Mouse (Mus musculus) stomach, embryonic 16.5 days (tissue): ENCODE data around the gene Mrpl49. TPM values are rescaled to one million over a fixed set of nuclear protein-coding genes. Genes with fewer than 3 reads are reported as not detected.

Experiments
- ATAC-seq: fragments of 200-750 bp; cut with Nextera tagmentation; 2 replicates; pipeline ENCODE4 v1.8.0; 2017; ENCODE audit warnings: moderate number of reproducible peaks, moderate TSS enrichment; ENCODE audit not compliant: insufficient read depth, low FRiP score
- H3K27ac ChIP-seq: fragments of 300-500 bp; sonication (generic); 2 replicates; pipeline ENCODE4 v1.5.1; 2014; ENCODE audit warnings: low read length
- H3K27me3 ChIP-seq: fragments of 300-500 bp; sonication (generic); 2 replicates; pipeline ENCODE4 v1.6.1; 2014; ENCODE audit warnings: low read length, control low read depth, mixed read lengths; ENCODE audit not compliant: control insufficient read depth, insufficient read depth
- H3K36me3 ChIP-seq: fragments of 300-500 bp; sonication (generic); 2 replicates; pipeline ENCODE4 v1.6.1; 2014; ENCODE audit warnings: low read length; ENCODE audit not compliant: control insufficient read depth, insufficient read depth
- H3K4me1 ChIP-seq: fragments of 300-500 bp; sonication (generic); 2 replicates; pipeline ENCODE4 v1.6.1; 2014; ENCODE audit warnings: low read length, control low read depth, mixed read lengths; ENCODE audit not compliant: control insufficient read depth, insufficient read depth
- H3K4me2 ChIP-seq: fragments of 300-500 bp; sonication (generic); 2 replicates; pipeline ENCODE4 v1.6.1; 2014; ENCODE audit warnings: low read depth, low read length, mixed read lengths
- H3K4me3 ChIP-seq: fragments of 300-500 bp; sonication (generic); replicated peaks from 2 replicates; pipeline ENCODE4 v1.5.1; 2014; ENCODE audit warnings: mild to moderate bottlenecking, low read length
- H3K9ac ChIP-seq: fragments of 300-500 bp; sonication (generic); 2 replicates; pipeline ENCODE4 v1.6.1; 2014; ENCODE audit warnings: low read length
- H3K9me3 ChIP-seq: fragments of 300-500 bp; sonication (generic); replicated peaks from 2 replicates; pipeline ENCODE4 v1.6.1; 2016; ENCODE audit warnings: low read length, control low read depth; ENCODE audit not compliant: control insufficient read depth
- WGBS: fragments of 180-500 bp; shearing (Covaris S2); extraction: QIAGEN DNeasy Blood & Tissue Kit; methylation state at CpG from one replicate; pipeline ENCODE4 v1.1.7; 2014; 5-methylcytosine and 5-hydroxymethylcytosine counted together
- polyA plus RNA-seq: library from polyadenylated mRNA; unstranded; fragments of >200 nt; fragmentation: Nextera tagmentation; extraction: Ambion mirVana; gene quantifications from 2 replicates; pipeline ENCODE4 v1.2.1, GENCODE M21; 2015

The Mrpl49 gene
- 63.2 and 65.9 TPM in 2 replicates for polyA plus RNA-seq

DNA sequence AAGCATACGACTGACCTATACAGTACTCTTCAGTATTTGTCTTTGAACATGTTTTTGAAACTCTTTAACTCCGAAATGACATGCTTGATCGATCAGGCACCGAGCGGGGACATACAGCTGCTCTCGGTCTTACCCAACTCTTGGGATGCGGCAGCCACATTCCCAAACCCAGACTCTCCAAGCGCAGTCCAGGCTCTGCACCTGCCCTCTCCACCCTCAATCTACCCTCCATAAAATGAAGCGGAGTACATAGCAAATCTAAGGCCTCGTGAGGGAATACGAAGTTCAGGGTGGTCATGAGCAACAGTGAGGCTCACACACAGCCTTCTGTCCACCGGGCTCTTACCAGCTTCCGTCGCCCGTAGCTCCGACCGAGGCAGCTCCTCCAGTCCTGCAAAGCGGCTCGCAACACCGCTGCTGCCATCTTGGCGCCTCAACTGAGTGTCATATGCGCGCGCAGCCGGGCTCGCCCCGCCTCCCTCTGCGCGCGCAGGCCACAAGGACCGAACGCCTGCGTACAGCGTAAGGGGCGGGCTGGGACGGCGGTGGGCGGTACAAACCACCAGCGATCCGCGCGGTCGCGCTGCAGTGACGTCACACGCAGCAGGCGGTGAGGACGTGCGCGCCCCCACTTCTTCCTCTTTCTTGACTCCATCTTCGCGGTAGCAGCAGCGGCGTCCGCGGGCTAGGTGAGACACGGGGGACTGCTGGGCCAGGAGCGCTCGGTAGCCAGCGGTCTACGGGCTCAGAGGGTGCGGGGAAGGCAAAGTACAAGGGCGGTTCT is at the start of gene Mrpl49, which contains the start of gene Fau:
Mrpl49 (minus strand) TSS at position 473 of the 784 bp plus-strand sequence.
Fau (plus strand) TSS at position 532 of the 784 bp plus-strand sequence.
- Histone ChIP-seq H3K4me2 (peak within 1 kb of the TSS; percentile 85), H3K9me3 (no peaks in the 10 kb centered on the region), H3K4me3 (peak within 1 kb of the TSS; percentile 83), H3K4me1 (peaks cover 24% of the 10 kb centered on the region), H3K27ac (peak within 1 kb of the TSS; percentile 74), H3K27me3 (no peaks in the 10 kb centered on the region), H3K9ac (peak within 1 kb of the TSS; percentile 93), H3K36me3 (peaks cover 21% of the 10 kb centered on the region)
- under 1% methylated on average over 60 of the region's 63 CpGs for WGBS
- ATAC-seq, result peak; percentile 93

DNA sequence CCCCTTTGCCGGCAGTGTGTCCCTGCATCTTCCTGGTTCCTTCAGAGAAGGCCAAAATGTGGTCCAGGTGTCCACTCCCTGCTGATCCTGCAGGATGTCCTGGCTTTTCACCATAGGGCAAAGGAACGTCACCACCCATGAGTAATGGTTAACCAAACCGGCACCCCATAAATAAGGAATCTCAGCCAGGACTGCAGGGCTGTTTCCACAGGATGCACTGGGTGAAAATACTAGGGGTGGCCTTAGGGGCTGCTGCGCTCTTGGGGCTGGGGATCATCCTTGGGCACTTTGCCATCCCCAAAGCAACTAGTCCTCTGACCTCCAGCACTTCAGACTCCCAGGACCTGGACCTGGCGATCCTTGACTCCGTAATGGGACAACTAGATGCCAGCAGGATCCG is 48.0 kb upstream of the Mrpl49 start, which contains the start of gene Naaladl1:
Naaladl1 (plus strand) TSS at position 197 of the 400 bp plus-strand sequence.
- no peak within 1 kb of the TSS for H3K4me3 ChIP-seq
- H3K4me2 ChIP-seq, result no peak within 1 kb of the TSS

DNA sequence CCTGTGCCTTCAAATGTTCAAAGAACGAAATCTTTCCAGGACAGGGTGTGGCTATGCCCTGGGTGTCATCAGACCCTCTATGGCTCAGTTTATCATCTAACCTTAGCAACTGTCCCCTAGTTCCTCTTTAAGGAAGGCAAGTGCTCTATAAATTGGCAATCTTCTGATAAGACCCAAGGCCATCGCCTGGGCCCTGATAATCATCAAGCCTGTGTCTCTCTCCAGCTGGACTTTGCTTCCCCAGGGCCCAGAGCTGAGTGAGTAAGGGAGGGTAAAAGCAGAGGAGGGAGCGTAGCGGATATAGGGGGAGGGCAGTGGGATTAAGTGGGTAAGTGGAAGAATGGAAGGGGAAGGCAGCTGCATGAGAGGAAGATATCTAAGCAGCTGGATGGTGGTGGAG is 46.9 kb upstream of the Mrpl49 start:
- H3K9me3 ChIP-seq, result no peaks in the 10 kb centered on the region
- H3K4me1 ChIP-seq, result no peaks in the 10 kb centered on the region
- H3K4me2 ChIP-seq, result no peak overlapping the region
- no peaks in the 10 kb centered on the region for H3K36me3 ChIP-seq
- no peak overlapping the region for H3K4me3 ChIP-seq
- no peak for ATAC-seq
- H3K9ac ChIP-seq, result 0 out of 2 replicates have a peak overlapping the region, but pooled peaks have one; percentile 3
- 67% methylated on average over 4 of the region's 4 CpGs for WGBS
- no peaks in the 10 kb centered on the region for H3K27me3 ChIP-seq
- H3K27ac ChIP-seq, result no peak overlapping the region

More for the DNA sequence above, 48.0 kb upstream of the Mrpl49 start, which contains the start of gene Naaladl1:
- Histone ChIP-seq H3K9me3 (no peaks in the 10 kb centered on the region), H3K4me1 (no peaks in the 10 kb centered on the region), H3K27ac (no peak within 1 kb of the TSS), H3K9ac (0 out of 2 replicates have a peak within 1 kb of the TSS, but pooled peaks have one; percentile 3), H3K36me3 (no peaks in the 10 kb centered on the region), H3K27me3 (no peaks in the 10 kb centered on the region)
- ATAC-seq, result no peak
- 80% methylated on average over 7 of the region's 7 CpGs for WGBS

DNA sequence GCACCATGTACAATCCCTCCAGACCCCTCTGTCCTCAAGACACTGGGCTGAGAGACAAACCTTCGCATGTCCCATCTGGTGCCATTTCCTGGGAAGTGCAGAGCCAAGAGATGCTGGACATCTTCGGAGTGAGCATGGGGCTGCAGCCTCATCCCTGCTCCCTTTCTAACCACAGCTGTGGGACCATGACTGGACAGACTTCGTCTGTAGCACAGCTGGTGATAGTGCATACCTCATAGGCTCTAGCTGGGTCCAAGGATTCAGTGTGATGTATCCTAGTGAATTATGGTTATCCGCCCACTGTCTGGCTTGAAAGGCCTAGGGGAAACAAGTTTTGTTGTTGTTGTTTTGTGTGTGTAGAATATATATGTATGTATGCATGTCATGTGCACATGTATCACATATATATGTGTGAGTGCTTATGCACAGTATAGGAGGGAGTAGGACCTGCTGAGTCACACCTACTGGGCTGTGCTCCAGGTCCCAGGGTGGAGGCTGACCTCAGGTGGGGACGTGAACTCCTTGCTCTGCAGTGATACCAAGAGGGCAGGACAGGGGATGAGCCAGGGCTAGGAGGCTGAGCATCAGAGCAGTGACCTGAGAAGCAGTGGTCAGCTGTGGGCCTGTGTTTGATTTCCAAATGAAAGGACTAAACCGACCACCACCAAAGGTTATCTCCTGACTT is 44.7 kb upstream of the Mrpl49 start:
- no peaks in the 10 kb centered on the region for H3K4me1 ChIP-seq
- WGBS, result 73% methylated on average over 6 of the region's 6 CpGs
- no peaks in the 10 kb centered on the region for H3K9me3 ChIP-seq
- no peak overlapping the region for H3K4me3 ChIP-seq
- H3K36me3 ChIP-seq, result no peaks in the 10 kb centered on the region
- no peak overlapping the region for H3K4me2 ChIP-seq
- peak; percentile 32; the same call in 1 of the 2 replicates for ATAC-seq
- no peaks in the 10 kb centered on the region for H3K27me3 ChIP-seq
- H3K27ac ChIP-seq, result no peak overlapping the region
- H3K9ac ChIP-seq, result no peak overlapping the region

DNA sequence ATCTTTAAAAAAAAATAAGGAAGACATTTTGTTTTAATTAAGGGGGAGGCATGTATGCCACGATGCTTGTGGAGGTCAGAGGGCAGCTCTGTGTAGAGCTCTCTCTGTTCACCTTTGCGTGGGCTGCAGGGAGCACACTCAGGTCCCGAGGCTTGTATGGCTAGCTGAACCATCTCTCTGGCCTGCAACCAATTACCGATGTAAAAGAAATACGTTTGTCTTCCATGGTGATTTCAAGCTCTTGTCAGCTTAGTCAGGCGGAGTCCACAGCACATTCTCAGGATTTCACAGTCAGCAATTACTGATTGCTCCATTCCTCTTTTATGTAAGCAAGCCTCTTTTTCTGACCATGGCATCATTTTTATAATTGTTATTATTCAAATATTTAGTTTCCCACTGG is 43.6 kb upstream of the Mrpl49 start:
- Histone ChIP-seq H3K4me3 (no peak overlapping the region), H3K27ac (no peak overlapping the region), H3K27me3 (no peaks in the 10 kb centered on the region), H3K4me2 (no peak overlapping the region), H3K9ac (no peak overlapping the region), H3K4me1 (no peaks in the 10 kb centered on the region), H3K9me3 (no peaks in the 10 kb centered on the region), H3K36me3 (no peaks in the 10 kb centered on the region)
- 53% methylated on average over 6 of the region's 6 CpGs for WGBS
- ATAC-seq, result no peak

DNA sequence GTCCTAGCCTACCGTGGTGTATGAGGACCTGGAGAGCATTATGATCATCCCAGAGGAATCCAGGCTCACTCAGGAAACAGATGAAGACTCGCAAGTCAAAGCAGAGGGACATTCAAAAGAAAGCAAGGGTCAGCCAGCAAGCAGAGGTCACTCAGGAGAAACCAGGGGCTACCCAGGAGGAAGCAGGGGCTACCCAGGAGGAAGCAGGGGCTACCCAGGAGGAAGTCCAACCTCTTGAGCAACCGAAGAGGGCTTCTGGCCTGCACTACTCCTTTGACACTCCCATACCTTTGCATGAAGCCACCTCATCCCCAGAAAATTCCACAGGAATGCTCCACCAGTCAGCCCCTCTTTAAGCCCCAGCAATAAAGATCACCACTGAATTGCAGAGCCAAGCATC is 40.3 kb upstream of the Mrpl49 start:
- ATAC-seq, result no peak
- WGBS, result 88% methylated on average over 3 of the region's 3 CpGs
- H3K36me3 ChIP-seq, result no peaks in the 10 kb centered on the region
- no peak overlapping the region for H3K4me2 ChIP-seq
- H3K4me1 ChIP-seq, result no peaks in the 10 kb centered on the region
- H3K27me3 ChIP-seq, result no peaks in the 10 kb centered on the region
- no peaks in the 10 kb centered on the region for H3K9me3 ChIP-seq
- no peak overlapping the region for H3K27ac ChIP-seq
- H3K4me3 ChIP-seq, result no peak overlapping the region
- H3K9ac ChIP-seq, result no peak overlapping the region

DNA sequence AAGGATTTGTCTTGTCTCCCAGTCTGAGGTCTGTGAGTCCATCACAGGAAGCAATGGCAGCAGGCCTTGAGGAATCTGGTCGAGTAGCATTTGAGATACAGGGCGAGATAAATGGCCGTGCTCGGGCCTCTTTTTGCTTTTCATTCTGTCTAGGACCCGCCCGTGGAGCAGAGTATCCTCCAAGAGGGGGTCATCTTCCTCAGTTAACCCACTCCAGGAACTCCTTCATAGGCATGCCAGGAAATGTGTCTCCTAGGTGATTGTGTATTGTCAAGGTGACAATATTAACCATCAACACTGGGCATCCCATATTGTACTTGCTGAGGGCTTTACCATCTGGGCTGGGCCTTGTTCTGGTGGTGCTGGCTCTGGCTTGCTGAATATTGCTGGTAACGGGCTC is 36.5 kb upstream of the Mrpl49 start, which contains the start of gene AC131692.1:
AC131692.1 (plus strand) TSS at position 301 of the 400 bp plus-strand sequence.
- Histone ChIP-seq H3K4me1 (no peaks in the 10 kb centered on the region), H3K27ac (no peak within 1 kb of the TSS), H3K4me3 (no peak within 1 kb of the TSS), H3K4me2 (no peak within 1 kb of the TSS), H3K36me3 (no peaks in the 10 kb centered on the region), H3K27me3 (no peaks in the 10 kb centered on the region), H3K9ac (no peak within 1 kb of the TSS), H3K9me3 (no peaks in the 10 kb centered on the region)
- 87% methylated on average over 7 of the region's 7 CpGs for WGBS
- no peak for ATAC-seq

DNA sequence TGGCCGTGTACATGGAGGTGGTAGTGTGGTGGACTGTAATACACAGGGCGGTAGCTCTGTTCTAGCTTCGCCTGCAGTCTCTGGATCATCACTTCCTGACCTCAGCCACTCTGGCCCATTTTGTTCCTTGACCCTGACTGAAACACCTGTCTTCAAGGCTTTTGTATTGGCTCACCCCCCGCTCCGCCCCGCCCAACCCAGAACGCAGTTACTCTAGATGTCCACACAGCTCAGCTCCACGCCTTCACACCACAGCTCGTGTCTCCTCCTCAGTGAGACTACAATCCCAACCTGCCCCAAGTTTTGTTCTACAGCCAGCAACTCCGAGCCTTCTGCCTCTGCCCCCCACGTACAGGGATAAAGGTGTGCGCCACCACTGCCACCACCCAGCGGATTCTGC is 31.3 kb upstream of the Mrpl49 start:
- Histone ChIP-seq H3K9ac (no peak overlapping the region), H3K9me3 (no peaks in the 10 kb centered on the region), H3K27ac (no peak overlapping the region), H3K4me3 (no peak overlapping the region), H3K4me2 (no peak overlapping the region), H3K4me1 (peaks cover 10% of the 10 kb centered on the region), H3K27me3 (no peaks in the 10 kb centered on the region), H3K36me3 (no peaks in the 10 kb centered on the region)
- 92% methylated on average over 13 of the region's 13 CpGs for WGBS
- no peak for ATAC-seq

DNA sequence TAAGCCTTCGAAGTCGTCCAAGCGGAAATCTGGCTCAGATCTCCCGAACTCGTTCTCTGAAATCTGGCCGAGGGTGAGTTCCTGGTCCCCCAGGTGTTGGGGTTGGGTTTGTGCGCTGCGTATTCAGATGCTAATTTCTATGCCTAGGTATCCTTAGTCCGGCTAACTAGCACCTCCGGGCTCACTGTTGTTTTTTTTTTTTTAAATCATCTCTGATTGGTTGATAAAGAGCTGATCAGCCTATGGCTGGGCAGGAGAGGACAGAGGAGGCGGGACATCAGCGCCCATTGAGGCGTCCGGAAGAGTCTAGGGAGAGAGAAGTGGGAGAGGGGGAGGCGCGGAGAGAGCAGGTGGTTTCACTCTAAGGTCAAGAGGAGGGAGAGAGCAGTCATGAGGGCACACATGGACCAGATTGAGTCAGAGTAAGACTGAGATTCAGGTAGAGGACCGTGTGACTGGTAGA is 27.9 kb upstream of the Mrpl49 start:
- Histone ChIP-seq H3K4me2 (peak overlapping the region; percentile 69), H3K4me3 (peak overlapping the region; percentile 78), H3K4me1 (peaks cover 16% of the 10 kb centered on the region), H3K9ac (peak overlapping the region; percentile 77), H3K9me3 (no peaks in the 10 kb centered on the region), H3K27ac (peak overlapping the region; percentile 64), H3K36me3 (peaks cover 4% of the 10 kb centered on the region; the same call in 1 of the 2 replicates), H3K27me3 (no peaks in the 10 kb centered on the region)
- WGBS, result 0% methylated on average over 17 of the region's 17 CpGs
- peak; percentile 70 for ATAC-seq
